Mouse (Mus musculus): Measurements from ENCODE around the gene Hadhb. TPM values are rescaled to one million over a fixed set of nuclear protein-coding genes. Genes with fewer than 3 reads are reported as not detected.

Hadhb gene
- total RNA-seq (2023): 10 to 100 TPM; 73.6 to 74.6 TPM

GRCm38 (mm10) chr5:30154474-30155394, at the start of gene Hadhb, which contains the start of gene Hadha:
Gene Hadhb (plus strand): TSS chr5:30155248.
Gene Hadha (minus strand): TSS chr5:30155162.

GRCm38 (mm10) chr5:30105668-30106300, 49.3 kb upstream of the Hadhb start, which contains the start of gene 3110082J24Rik:
Gene 3110082J24Rik (minus strand): TSS chr5:30106086.

DNA sequence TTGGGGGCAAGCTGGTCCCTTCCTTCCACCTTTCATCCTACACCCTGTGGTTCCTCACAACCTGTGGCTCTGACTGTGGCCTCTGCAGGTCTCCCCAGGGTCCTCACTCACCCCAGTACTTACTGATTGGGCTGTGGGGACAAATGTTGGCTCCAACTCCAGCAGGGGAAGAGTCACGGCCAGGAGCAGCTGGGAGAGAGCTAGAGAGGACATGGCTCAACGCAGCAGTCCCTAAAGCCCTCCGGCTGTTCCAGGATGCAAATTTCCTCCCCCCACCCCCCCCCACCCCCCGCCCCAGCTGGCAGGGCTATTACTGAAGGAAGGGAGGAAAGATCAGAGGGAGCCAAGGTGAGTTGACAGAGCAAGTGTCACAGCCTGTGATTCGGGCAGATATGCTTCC, 50.4 kb downstream of the Hadhb start, which contains the start of gene Adgrf3:
Gene Adgrf3, minus strand, starts transcription at position 230 of the 400 bp plus-strand sequence.

GRCm38 (mm10) chr5:30232271-30232971, 77.4 kb downstream of the Hadhb start, which contains the start of gene Selenoi:
Gene Selenoi (plus strand): TSS chr5:30232581.

Other genes starting within 250 kb of the Hadhb start
- 1 to 10 TPM; 2.6 to 3.0 TPM for gene Il6, start 142.1 kb upstream of the Hadhb start, total RNA-seq (2023)
- 1 to 10 TPM; 2.0 to 2.3 TPM for gene Tyms, start 81.6 kb upstream of the Hadhb start, total RNA-seq (2023)
- gene Garem2, start 50.1 kb upstream of the Hadhb start, total RNA-seq (2023): not detected
- not detected for gene 3110082J24Rik, start 49.2 kb upstream of the Hadhb start, total RNA-seq (2023)
- 10 to 100 TPM; 81.3 to 83.3 TPM for gene Hadha, start 86 bp upstream of the Hadhb start, total RNA-seq (2023)
- gene Adgrf3, start 50.5 kb downstream of the Hadhb start, total RNA-seq (2023): not detected
- gene Selenoi, start 77.3 kb downstream of the Hadhb start, total RNA-seq (2023): 10 to 100 TPM; 13.8 to 17.3 TPM
- not detected for gene Drc1, start 126.1 kb downstream of the Hadhb start, total RNA-seq (2023)

Data from monocyte, adult 59 days (primary cell).